Mouse (Mus musculus): ENCODE data around the gene 1700018F24Rik.

- TF ChIP-seq CTCF (IDR thresholded peaks at IDR 0.05; ENCODE audit: extremely low read depth, insufficient read depth, low read length) (no peak), POLR2A (IDR thresholded peaks at IDR 0.05; ENCODE audit: extremely low read depth, insufficient read depth, low read length) (no peak)
Measured at GRCm38 (mm10) chr5:145081866-145082613, 39.2 kb downstream of the 1700018F24Rik start.
